Mouse (Mus musculus): ENCODE data around the gene Gm49601. TPM values are rescaled to one million over a fixed set of nuclear protein-coding genes. Genes with fewer than 3 reads are reported as not detected.

The Gm49601 gene
- polyA plus RNA-seq, 1 experiment from 2014 or later, result 7.2 TPM

- peaks cover 15% of the 10 kb centered on the region for H3K27me3 ChIP-seq
- 1% methylated on average over 69 of the region's 93 CpGs for WGBS
- H3K9me3 ChIP-seq (replicated peaks), result no peaks in the 10 kb centered on the region
- H3K4me3 ChIP-seq (replicated peaks), result peak within 1 kb of the TSS; percentile 74
- peak within 1 kb of the TSS; percentile 77 for H3K27ac ChIP-seq (replicated peaks)
- peak within 1 kb of the TSS; percentile 90 for H3K4me2 ChIP-seq (replicated peaks)
- peak within 1 kb of the TSS; percentile 83 for H3K9ac ChIP-seq
- peaks cover 6% of the 10 kb centered on the region; the same call in 1 of the 2 replicates for H3K36me3 ChIP-seq
- peaks cover 49% of the 10 kb centered on the region for H3K4me1 ChIP-seq
- peak; percentile 57 for ATAC-seq (ENCODE audit: insufficient number of reproducible peaks, low FRiP score, low TSS enrichment, low read depth)
Observed at GRCm38 (mm10) chr16:18629390-18630231, 3.4 kb upstream of the Gm49601 start, which contains the start of gene Sept5. Gene Sept5, minus strand, starts transcription at chr16:18629954.

- H3K27ac ChIP-seq (replicated peaks), result peak overlapping the region; percentile 77
Observed at GRCm38 (mm10) chr16:18628948-18629340, 2.7 kb upstream of the Gm49601 start.

GRCm38 (mm10) chr16:18628206-18628947 lies 2.1 kb upstream of the Gm49601 start:
- Histone ChIP-seq H3K36me3 (peaks cover 19% of the 10 kb centered on the region; the same call in 1 of the 2 replicates), H3K27me3 (peaks cover 27% of the 10 kb centered on the region), H3K4me3 (replicated peaks) (peak overlapping the region; percentile 74), H3K27ac (replicated peaks) (peak overlapping the region; percentile 77), H3K4me1 (peaks cover 47% of the 10 kb centered on the region), H3K4me2 (replicated peaks) (peak overlapping the region; percentile 90), H3K9me3 (replicated peaks) (no peaks in the 10 kb centered on the region), H3K9ac (peak overlapping the region; percentile 83; the same call in 1 of the 2 replicates)
- ATAC-seq (ENCODE audit: insufficient number of reproducible peaks, low FRiP score, low TSS enrichment, low read depth), result no peak
- 58% methylated on average over 7 of the region's 7 CpGs for WGBS

More at GRCm38 (mm10) chr16:18628948-18629340, 2.7 kb upstream of the Gm49601 start:
- peak overlapping the region; percentile 74 for H3K4me3 ChIP-seq (replicated peaks)
- peak overlapping the region; percentile 83 for H3K9ac ChIP-seq
- 28% methylated on average over 2 of the region's 2 CpGs for WGBS
- H3K27me3 ChIP-seq, result peaks cover 21% of the 10 kb centered on the region
- no peak for ATAC-seq (ENCODE audit: insufficient number of reproducible peaks, low FRiP score, low TSS enrichment, low read depth)
- peaks cover 49% of the 10 kb centered on the region for H3K4me1 ChIP-seq
- H3K36me3 ChIP-seq, result peaks cover 13% of the 10 kb centered on the region; the same call in 1 of the 2 replicates
- peak overlapping the region; percentile 90 for H3K4me2 ChIP-seq (replicated peaks)
- H3K9me3 ChIP-seq (replicated peaks), result no peaks in the 10 kb centered on the region

- peak overlapping the region; percentile 90 for H3K4me2 ChIP-seq (replicated peaks)
- H3K4me3 ChIP-seq (replicated peaks), result peak overlapping the region; percentile 74; the same call in 1 of the 2 replicates
- 0 out of 2 replicates have a peak overlapping the region, but pooled peaks have one; percentile 28 for H3K27ac ChIP-seq (replicated peaks)
- WGBS, result 45% methylated on average over 3 of the region's 3 CpGs
- no peak overlapping the region for H3K9ac ChIP-seq
- no peak for ATAC-seq (ENCODE audit: insufficient number of reproducible peaks, low FRiP score, low TSS enrichment, low read depth)
- H3K4me1 ChIP-seq, result peaks cover 49% of the 10 kb centered on the region
- H3K27me3 ChIP-seq, result peaks cover 39% of the 10 kb centered on the region
- no peaks in the 10 kb centered on the region for H3K9me3 ChIP-seq (replicated peaks)
- peaks cover 31% of the 10 kb centered on the region; the same call in 1 of the 2 replicates for H3K36me3 ChIP-seq
Observed at GRCm38 (mm10) chr16:18627163-18627562, 936 bp upstream of the Gm49601 start.

GRCm38 (mm10) chr16:18625791-18626311 lies 376 bp downstream of the Gm49601 start:
- H3K9ac ChIP-seq, result peak overlapping the region; percentile 33; the same call in 1 of the 2 replicates
- peaks cover 35% of the 10 kb centered on the region for H3K36me3 ChIP-seq
- peaks cover 52% of the 10 kb centered on the region for H3K27me3 ChIP-seq
- H3K4me1 ChIP-seq, result peaks cover 62% of the 10 kb centered on the region
- H3K4me2 ChIP-seq (replicated peaks), result peak overlapping the region; percentile 90
- H3K4me3 ChIP-seq (replicated peaks), result peak overlapping the region; percentile 74
- 19% methylated on average over 26 of the region's 26 CpGs for WGBS
- ATAC-seq (ENCODE audit: insufficient number of reproducible peaks, low FRiP score, low TSS enrichment, low read depth), result no peak
- no peak overlapping the region for H3K27ac ChIP-seq (replicated peaks)
- H3K9me3 ChIP-seq (replicated peaks), result no peaks in the 10 kb centered on the region

GRCm38 (mm10) chr16:18625097-18625496 lies 1.1 kb downstream of the Gm49601 start:
- Histone ChIP-seq H3K4me2 (replicated peaks) (no peak overlapping the region), H3K9ac (no peak overlapping the region), H3K9me3 (replicated peaks) (no peaks in the 10 kb centered on the region), H3K27ac (replicated peaks) (no peak overlapping the region), H3K4me3 (replicated peaks) (no peak overlapping the region), H3K27me3 (peaks cover 60% of the 10 kb centered on the region), H3K36me3 (peaks cover 35% of the 10 kb centered on the region), H3K4me1 (peaks cover 65% of the 10 kb centered on the region)
- ATAC-seq (ENCODE audit: insufficient number of reproducible peaks, low FRiP score, low TSS enrichment, low read depth), result no peak
- 64% methylated on average over 14 of the region's 14 CpGs for WGBS

- H3K4me2 ChIP-seq (replicated peaks), result no peak overlapping the region
- no peak for ATAC-seq (ENCODE audit: insufficient number of reproducible peaks, low FRiP score, low TSS enrichment, low read depth)
- peaks cover 35% of the 10 kb centered on the region for H3K36me3 ChIP-seq
- H3K4me3 ChIP-seq (replicated peaks), result no peak overlapping the region
- H3K9me3 ChIP-seq (replicated peaks), result no peaks in the 10 kb centered on the region
- H3K9ac ChIP-seq, result no peak overlapping the region
- H3K4me1 ChIP-seq, result peaks cover 62% of the 10 kb centered on the region
- H3K27me3 ChIP-seq, result peaks cover 64% of the 10 kb centered on the region
- 53% methylated on average over 15 of the region's 15 CpGs for WGBS
- no peak overlapping the region for H3K27ac ChIP-seq (replicated peaks)
Observed at GRCm38 (mm10) chr16:18624641-18625040, 1.6 kb downstream of the Gm49601 start.

- Histone ChIP-seq H3K36me3 (peaks cover 35% of the 10 kb centered on the region), H3K27ac (replicated peaks) (no peak overlapping the region), H3K4me1 (peaks cover 57% of the 10 kb centered on the region), H3K9ac (no peak overlapping the region), H3K4me3 (replicated peaks) (no peak overlapping the region), H3K9me3 (replicated peaks) (no peaks in the 10 kb centered on the region), H3K27me3 (peaks cover 71% of the 10 kb centered on the region), H3K4me2 (replicated peaks) (no peak overlapping the region)
- WGBS, result 55% methylated on average over 15 of the region's 15 CpGs
- ATAC-seq (ENCODE audit: insufficient number of reproducible peaks, low FRiP score, low TSS enrichment, low read depth), result no peak
Observed at GRCm38 (mm10) chr16:18623751-18624540, 2.3 kb downstream of the Gm49601 start.

- WGBS, result 63% methylated on average over 29 of the region's 29 CpGs
- no peak overlapping the region for H3K4me3 ChIP-seq (replicated peaks)
Observed at GRCm38 (mm10) chr16:18622916-18623750, 3.1 kb downstream of the Gm49601 start.

GRCm38 (mm10) chr16:18622019-18622418 lies 4.2 kb downstream of the Gm49601 start, which contains the start of gene Gp1bb:
Gene Gp1bb, minus strand, starts transcription at chr16:18622403.
- no peak within 1 kb of the TSS for H3K9ac ChIP-seq

More at GRCm38 (mm10) chr16:18622916-18623750, 3.1 kb downstream of the Gm49601 start:
- Histone ChIP-seq H3K4me2 (replicated peaks) (no peak overlapping the region), H3K4me1 (peaks cover 49% of the 10 kb centered on the region), H3K27me3 (peaks cover 76% of the 10 kb centered on the region), H3K36me3 (peaks cover 35% of the 10 kb centered on the region), H3K27ac (replicated peaks) (no peak overlapping the region), H3K9me3 (replicated peaks) (no peaks in the 10 kb centered on the region), H3K9ac (no peak overlapping the region)
- ATAC-seq (ENCODE audit: insufficient number of reproducible peaks, low FRiP score, low TSS enrichment, low read depth), result no peak

More at GRCm38 (mm10) chr16:18622019-18622418, 4.2 kb downstream of the Gm49601 start, which contains the start of gene Gp1bb:
- peaks cover 83% of the 10 kb centered on the region for H3K27me3 ChIP-seq
- no peaks in the 10 kb centered on the region for H3K9me3 ChIP-seq (replicated peaks)
- H3K4me2 ChIP-seq (replicated peaks), result peak within 1 kb of the TSS; percentile 96
- peak within 1 kb of the TSS; percentile 52 for H3K4me3 ChIP-seq (replicated peaks)
- H3K27ac ChIP-seq (replicated peaks), result no peak within 1 kb of the TSS
- 47% methylated on average over 17 of the region's 17 CpGs for WGBS
- H3K4me1 ChIP-seq, result peaks cover 45% of the 10 kb centered on the region
- H3K36me3 ChIP-seq, result peaks cover 35% of the 10 kb centered on the region
- no peak for ATAC-seq (ENCODE audit: insufficient number of reproducible peaks, low FRiP score, low TSS enrichment, low read depth)
